ENCODE assay signal across 8 mouse cellular contexts in genomic region chr6:72233950-72234349, GRCm38 (mm10). TPM values are rescaled to one million over a fixed set of nuclear protein-coding genes. Genes with fewer than 3 reads are reported as not detected.
DNase-seq lines count a peak whose midpoint lies in the region; ATAC-seq and TF ChIP-seq lines count a peak whose summit lies in the region.

No protein-coding gene starts in this region.

- H3K4me3 ChIP-seq in kidney, embryonic 14.5 days (ENCODE audit: low read length): peak overlapping the region; percentile 69
- H3K4me3 ChIP-seq in embryonic facial prominence, embryonic 10.5 days: peak overlapping the region; percentile 86
- H3K4me3 ChIP-seq in hindbrain, postnatal 0 days (ENCODE audit: low read length): peak overlapping the region; percentile 58
- peak overlapping the region; percentile 31 for H3K4me3 ChIP-seq in myocyte

- H3K4me2 ChIP-seq in kidney, embryonic 14.5 days (replicated peaks; ENCODE audit: low read depth, low read length): peak overlapping the region; percentile 97
- H3K4me2 ChIP-seq in hindbrain, postnatal 0 days (ENCODE audit: low read depth, low read length): peak overlapping the region; percentile 99
- peak overlapping the region; percentile 87 for H3K4me2 ChIP-seq in myocyte (ENCODE audit: low read depth)

- no peaks in the 10 kb centered on the region for H3K36me3 ChIP-seq in kidney, embryonic 14.5 days (ENCODE audit: control insufficient read depth, insufficient read depth, low read length)
- H3K36me3 ChIP-seq in embryonic facial prominence, embryonic 10.5 days (replicated peaks): 0 out of 2 replicates have a peak, but pooled peaks cover under 1% of the 10 kb centered on the region
- no peaks in the 10 kb centered on the region for H3K36me3 ChIP-seq in hindbrain, postnatal 0 days (ENCODE audit: insufficient read depth, low read length)
- H3K36me3 ChIP-seq in myocyte (ENCODE audit: control insufficient read depth, insufficient read depth): no peaks in the 10 kb centered on the region

- peak overlapping the region; percentile 66; the same call in 1 of the 2 replicates for H3K9ac ChIP-seq in kidney, embryonic 14.5 days (ENCODE audit: low read depth, low read length)
- peak overlapping the region; percentile 44; the same call in 1 of the 2 replicates for H3K9ac ChIP-seq in hindbrain, postnatal 0 days (replicated peaks; ENCODE audit: low read length)

- H3K4me1 ChIP-seq in kidney, embryonic 14.5 days (ENCODE audit: control insufficient read depth, insufficient read depth, low read length): peaks cover 25% of the 10 kb centered on the region
- peaks cover 68% of the 10 kb centered on the region for H3K4me1 ChIP-seq in embryonic facial prominence, embryonic 10.5 days
- H3K4me1 ChIP-seq in hindbrain, postnatal 0 days (ENCODE audit: insufficient read depth, low read length): peaks cover 10% of the 10 kb centered on the region; the same call in 1 of the 2 replicates

- H3K27me3 ChIP-seq in kidney, embryonic 14.5 days (ENCODE audit: control insufficient read depth, insufficient read depth, low read length): peaks cover 14% of the 10 kb centered on the region; the same call in 1 of the 2 replicates
- H3K27me3 ChIP-seq in embryonic facial prominence, embryonic 10.5 days (replicated peaks; ENCODE audit: low read depth, poor library complexity, severe bottlenecking): peaks cover 73% of the 10 kb centered on the region
- peaks cover 33% of the 10 kb centered on the region; the same call in 1 of the 2 replicates for H3K27me3 ChIP-seq in hindbrain, postnatal 0 days (ENCODE audit: insufficient read depth, low read length)
- no peaks in the 10 kb centered on the region for H3K27me3 ChIP-seq in myocyte (ENCODE audit: control insufficient read depth, insufficient read depth, insufficient read length)

- no peak overlapping the region for H3K27ac ChIP-seq in kidney, embryonic 14.5 days (ENCODE audit: low read depth, low read length)
- peak overlapping the region; percentile 88 for H3K27ac ChIP-seq in embryonic facial prominence, embryonic 10.5 days (replicated peaks)
- H3K27ac ChIP-seq in hindbrain, postnatal 0 days: peak overlapping the region; percentile 42; the same call in 1 of the 2 replicates

- 1% methylated on average over 10 of the region's 13 CpGs for WGBS in kidney, embryonic 14.5 days
- WGBS in embryonic facial prominence, embryonic 10.5 days: under 1% methylated on average over 13 of the region's 13 CpGs
- WGBS in hindbrain, postnatal 0 days: 3% methylated on average over 8 of the region's 13 CpGs

- ATAC-seq in kidney, embryonic 14.5 days (ENCODE audit: low FRiP score, low TSS enrichment): peak; percentile 8; the same call in 1 of the 2 replicates
- ATAC-seq in hindbrain, postnatal 0 days: no peak
- ATAC-seq in CD4-positive, CD25-positive, alpha-beta regulatory T cell, adult 4 months: no peak

- TF ChIP-seq POLR2A in myocyte (IDR thresholded peaks at IDR 0.05; ENCODE audit: insufficient read length, low read depth): no peak

- no peak for TF ChIP-seq CTCF in hindbrain, postnatal 0 days (IDR thresholded peaks at IDR 0.05; ENCODE audit: low read depth)

- H3K79me2 ChIP-seq in myocyte (ENCODE audit: control insufficient read depth, insufficient read depth): no peaks in the 10 kb centered on the region

- H3ac ChIP-seq in myocyte (ENCODE audit: control insufficient read depth, insufficient read length): peak overlapping the region; percentile 14

- no peaks in the 10 kb centered on the region for H3K9me3 ChIP-seq in kidney, embryonic 14.5 days (ENCODE audit: control insufficient read depth, low read length)
- H3K9me3 ChIP-seq in embryonic facial prominence, embryonic 10.5 days: no peaks in the 10 kb centered on the region
- no peaks in the 10 kb centered on the region for H3K9me3 ChIP-seq in hindbrain, postnatal 0 days (ENCODE audit: low read length)

- DNase-seq in kidney, postnatal 36 days: no peak
- peak; percentile 64 for DNase-seq in embryonic facial prominence, embryonic 10.5 days (ENCODE audit: low spot score)
- no peak for DNase-seq in hindbrain, postnatal 0 days (ENCODE audit: low spot score)
- DNase-seq in frontal cortex, postnatal 36 days (ENCODE audit: low spot score in 2 of 2): no peak
- no peak for DNase-seq in frontal cortex, adult 2 months (ENCODE audit: extremely low spot score in 1 of 2, low spot score in 1 of 2)

TF ChIP-seq in myocyte, 11 proteins besides CTCF, POLR2A, EP300 and RAD21:
- TF ChIP-seq SRF (IDR thresholded peaks at IDR 0.05; ENCODE audit: control insufficient read depth, insufficient read length, low read depth) (no peak), E2F4 (IDR thresholded peaks at IDR 0.05; ENCODE audit: insufficient read depth) (no peak), USF1 (IDR thresholded peaks at IDR 0.05; ENCODE audit: low read depth) (no peak), MYOD1 (IDR thresholded peaks at IDR 0.05; ENCODE audit: control insufficient read depth in 1 of 3, insufficient read length in 2 of 3, low read depth in 2 of 3) (no peak), REST (IDR thresholded peaks at IDR 0.05; ENCODE audit: insufficient read depth, insufficient read length) (no peak), MYOG (IDR thresholded peaks at IDR 0.05; ENCODE audit: control insufficient read depth in 1 of 3, insufficient read depth in 1 of 3, insufficient read length in 2 of 3, low read depth in 2 of 3) (no peak), TCF12 (IDR thresholded peaks at IDR 0.05; ENCODE audit: insufficient read depth, poor library complexity, severe bottlenecking) (no peak), TCF3 (IDR thresholded peaks at IDR 0.05; ENCODE audit: insufficient read length, low read depth) (no peak), MAX (IDR thresholded peaks at IDR 0.05; ENCODE audit: low read depth) (no peak), CEBPB (IDR thresholded peaks at IDR 0.05; ENCODE audit: insufficient read depth, poor library complexity, severe bottlenecking) (no peak), POLR2AphosphoS2 (IDR thresholded peaks at IDR 0.05; ENCODE audit: insufficient read length, low read depth) (no peak)

RNA-seq across cellular contexts. Expression of gene Atoh8, which starts 1.4 kb away (rescaled TPM):
- 13.3 and 14.2 TPM in 2 replicates for polyA plus RNA-seq in kidney, embryonic 14.5 days (2014; fragmentation: Nextera tagmentation; extraction: Ambion mirVana)
- 17.7 and 21.4 TPM in 2 replicates for polyA plus RNA-seq in embryonic facial prominence, embryonic 10.5 days (2016; fragmentation: Nextera tagmentation; extraction: Ambion mirVana)
- 6.5 and 8.1 TPM in 2 replicates for total RNA-seq in hindbrain, postnatal 0 days (2014; rRNA removed)
- polyA plus RNA-seq in hindbrain, postnatal 0 days (2015; fragmentation: Nextera tagmentation; extraction: Ambion mirVana): 3.8 and 5.2 TPM in 2 replicates
- 2.1 TPM for polyA plus RNA-seq in myocyte (2012; fragmentation: generic; extraction: Trizol)
- polyA plus RNA-seq in frontal cortex, adult 2 months (2012; rRNA removed): 1.5 and 2.3 TPM in 2 replicates
- polyA plus RNA-seq in CD4-positive, CD25-positive, alpha-beta regulatory T cell, adult 4 months (2017; shearing (Covaris generic)): not detected

Comparison
In these comparisons a context has a peak if more than half of its experiments do, and no peak if none do; other contexts are left out.
1. H3K4me3 ChIP-seq: peak in every context shown above with its lines; median percentile 86 in embryonic facial prominence, embryonic 10.5 days; 69 in kidney, embryonic 14.5 days; 58 in hindbrain, postnatal 0 days; 31 in myocyte.